Mouse (Mus musculus): ENCODE results near the gene Phactr2. TPM values are rescaled to one million over a fixed set of nuclear protein-coding genes. Genes with fewer than 3 reads are reported as not detected.

Phactr2 gene
- total RNA-seq, 4 experiments from 2014 or later: 24.3 to 27.5 (median 25.4) TPM

GRCm38 (mm10) chr10:13170739-13171448 lies 303.3 kb downstream of the Phactr2 start:
- peak in 1 of 2 experiments; percentile 13 for DNase-seq (ENCODE audit: low spot score in 2 of 2)

- DNase-seq (ENCODE audit: low spot score in 2 of 2): no peak
Measured at GRCm38 (mm10) chr10:13168461-13168860, 305.8 kb downstream of the Phactr2 start.

GRCm38 (mm10) chr10:13162031-13162430 lies 312.2 kb downstream of the Phactr2 start:
- no peak for DNase-seq (ENCODE audit: low spot score in 2 of 2)

GRCm38 (mm10) chr10:13160913-13161312 lies 313.3 kb downstream of the Phactr2 start:
- no peak for DNase-seq (ENCODE audit: low spot score in 2 of 2)

Other genes with a start within 250 kb of the Phactr2 start
- 10 to 100 TPM; 42.0 to 52.9 (median 50.2) TPM for gene Fuca2, start 25.1 kb upstream of the Phactr2 start, total RNA-seq (2022)
- gene Adat2, start 78.5 kb upstream of the Phactr2 start, total RNA-seq (2022): 10 to 100 TPM in 2 of 4 experiments, 1 to 10 TPM in 2; 7.3 to 11.5 (median 8.9) TPM
- gene Pex3, start 78.7 kb upstream of the Phactr2 start, total RNA-seq (2022): 10 to 100 TPM; 26.3 to 34.2 (median 29.6) TPM